Mouse (Mus musculus) left cerebral cortex, postnatal 10 days (tissue): ENCODE data around the gene Gm20479. TPM values are rescaled to one million over a fixed set of nuclear protein-coding genes. Genes with fewer than 3 reads are reported as not detected.
A peak's percentile ranks its signal among the peaks of the same experiment; 100 is the strongest.

Experiments
- DNase-seq, 2 experiments: peaks; one replicate each; pipeline ENCODE4 v3.0.0; 2021 to 2022; ENCODE audit warnings: low spot score in 2 of 2, mixed read lengths in 1 of 2; ENCODE audit errors: extremely low spot score in 1 of 2
- intact Hi-C: fragments of 180-260 bp; cut with DNase I; formaldehyde crosslinking; loops from one replicate; pipeline ENCODE4 v1.15.1; 2025
- total RNA-seq, 2 experiments: library from RNA; stranded (reverse); gene quantifications; 2 replicates each; pipeline ENCODE4 v1.2.3; 2021

The Gm20479 gene
- total RNA-seq, 2 experiments from 2014 or later, result not detected

DNA sequence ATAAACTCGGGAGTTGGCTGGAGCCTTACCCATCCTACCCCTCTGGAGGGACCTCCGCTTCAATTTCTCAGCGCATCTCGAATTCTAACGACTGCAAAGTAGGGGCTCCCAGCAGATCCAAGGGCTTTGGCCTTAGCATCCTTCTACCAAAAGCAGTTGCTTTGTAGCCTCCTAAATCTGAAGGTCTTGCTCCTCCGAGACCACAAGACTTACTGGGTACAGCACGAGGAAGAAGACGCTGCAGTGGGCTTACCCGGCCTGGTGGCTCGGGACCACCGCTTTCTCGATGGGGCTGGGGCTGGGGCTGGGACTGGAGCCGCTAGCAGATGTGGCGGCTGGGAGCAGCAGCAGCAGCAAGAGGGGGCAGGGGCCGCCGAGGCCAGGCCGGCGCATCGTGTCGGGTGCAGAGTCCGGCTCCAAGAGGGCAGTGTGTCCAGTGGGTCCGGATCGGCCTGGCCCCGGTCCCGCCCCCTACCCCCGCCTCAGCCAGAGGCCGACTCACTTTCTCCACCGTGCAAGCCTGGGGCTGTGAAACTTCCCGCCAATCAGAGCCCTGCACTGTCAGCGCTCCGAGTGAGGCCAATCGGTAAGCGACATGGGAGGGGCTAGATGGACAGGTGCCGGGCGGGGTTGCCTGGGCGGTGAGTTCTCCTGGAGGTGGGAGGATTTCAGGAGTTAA is 19.9 kb downstream of the Gm20479 start, which contains the start of gene Ltbp4:
Gene Ltbp4, minus strand, starts transcription at position 518 of the 679 bp plus-strand sequence.
- intact Hi-C loops, result no loop called here
- DNase-seq, result peak in 1 of 2 experiments; percentile 56

DNA sequence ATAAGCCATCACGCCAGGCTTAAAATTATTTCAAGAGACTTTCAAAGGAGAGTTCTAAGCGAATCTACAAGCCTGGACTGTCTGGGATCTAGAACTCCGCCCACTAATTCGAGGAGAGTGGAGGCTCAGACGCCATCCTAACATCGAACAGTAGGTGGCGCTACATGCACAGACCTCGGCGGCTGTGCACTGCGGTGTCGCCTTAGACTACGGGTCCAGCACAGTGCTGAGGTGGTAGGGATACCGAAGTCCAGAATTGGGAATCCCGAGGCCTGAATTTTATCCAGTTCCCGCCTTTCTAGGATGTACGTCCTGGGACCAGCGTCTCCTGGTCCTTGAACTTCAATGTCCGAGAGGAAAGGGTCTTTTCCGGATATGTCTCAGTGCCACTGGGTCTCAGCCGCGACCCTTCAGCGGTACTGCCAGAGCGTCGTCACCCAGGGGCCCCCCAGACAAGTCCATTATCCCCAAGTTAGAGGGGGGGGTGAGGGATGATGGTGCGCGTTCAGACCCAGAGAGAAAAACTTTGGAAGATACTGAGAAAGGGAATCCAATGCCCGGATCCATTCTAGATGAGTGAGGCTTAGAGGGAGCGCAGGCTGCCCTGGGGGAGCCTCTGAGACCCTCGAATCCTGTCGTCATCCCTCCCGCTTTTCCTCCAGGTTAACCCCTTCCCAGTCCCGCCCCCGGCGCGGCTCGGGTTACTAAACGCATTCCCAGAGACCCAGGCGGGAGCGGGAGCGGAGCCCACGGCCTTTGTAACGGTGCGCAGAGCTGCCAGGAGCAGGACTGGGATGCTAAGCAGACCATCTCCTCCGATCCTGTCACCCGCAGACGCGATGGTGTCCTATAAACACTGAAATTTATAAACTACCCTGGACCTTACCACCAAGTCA is 21.0 kb downstream of the Gm20479 start:
- DNase-seq, result peak; percentile 88 to 90
- intact Hi-C loops, result no loop called here

DNA sequence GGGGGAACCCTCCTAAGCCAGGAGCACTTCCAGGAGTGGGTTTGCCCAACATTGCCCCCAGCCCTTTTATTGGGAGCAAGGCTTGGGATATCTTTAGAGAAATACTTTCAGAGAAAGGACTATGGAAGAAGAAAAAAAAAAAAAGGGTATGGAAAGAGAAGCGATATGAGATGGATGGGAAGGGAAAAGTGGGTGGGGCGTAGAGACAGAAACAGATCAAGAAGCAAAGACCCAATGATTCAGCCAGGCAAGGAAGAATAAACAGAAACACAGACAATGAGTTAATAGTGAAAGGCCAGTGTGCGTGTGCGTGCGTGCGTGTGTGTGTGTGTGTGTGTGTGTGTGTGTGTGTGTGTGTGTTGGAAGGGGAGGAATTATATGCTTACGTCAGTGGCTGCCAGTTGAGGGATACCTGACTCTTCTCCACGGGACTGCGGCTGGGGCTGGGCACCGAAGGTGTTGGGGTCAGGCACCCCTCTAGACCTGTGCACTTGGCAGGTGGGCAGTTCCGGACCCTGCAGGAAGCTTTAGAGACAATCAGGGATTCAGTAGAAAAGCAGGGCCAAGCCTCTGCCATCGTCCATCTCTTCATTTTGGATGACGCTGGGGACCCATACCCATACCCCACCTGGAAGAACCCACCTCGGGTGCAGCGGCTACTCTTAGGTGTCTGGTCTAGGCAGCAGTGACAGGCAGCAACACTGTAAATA is 22.1 kb downstream of the Gm20479 start:
- peak in 1 of 2 experiments; percentile 38 for DNase-seq
- intact Hi-C loops, result no loop called here

DNA sequence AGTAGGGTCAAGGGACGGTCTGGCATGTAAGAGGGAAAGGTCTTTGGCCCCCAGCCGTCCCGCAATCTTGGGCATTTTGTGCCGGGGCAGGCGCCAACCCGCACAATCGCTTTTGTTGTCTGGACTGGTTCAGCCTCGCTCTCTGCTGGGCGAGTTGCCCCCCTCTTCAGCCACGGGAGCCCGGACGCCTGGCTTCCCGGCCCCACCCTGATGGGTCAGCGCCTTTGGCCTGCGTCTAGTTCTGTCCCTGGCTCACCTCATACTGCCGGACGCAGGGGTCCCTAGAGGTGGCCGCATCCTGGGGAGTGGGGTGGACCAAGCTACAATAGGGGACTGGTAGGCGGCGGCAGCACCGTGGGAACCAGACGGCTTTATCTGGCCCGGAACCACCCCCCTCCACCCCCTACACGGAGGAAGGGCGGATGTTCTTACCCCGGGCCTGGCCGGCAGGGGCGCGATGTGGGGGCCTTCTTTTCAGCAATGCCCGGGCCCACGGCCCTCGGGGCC is 22.8 kb downstream of the Gm20479 start:
- intact Hi-C loops, result no loop called here
- peak in 1 of 2 experiments; percentile 81 for DNase-seq

DNA sequence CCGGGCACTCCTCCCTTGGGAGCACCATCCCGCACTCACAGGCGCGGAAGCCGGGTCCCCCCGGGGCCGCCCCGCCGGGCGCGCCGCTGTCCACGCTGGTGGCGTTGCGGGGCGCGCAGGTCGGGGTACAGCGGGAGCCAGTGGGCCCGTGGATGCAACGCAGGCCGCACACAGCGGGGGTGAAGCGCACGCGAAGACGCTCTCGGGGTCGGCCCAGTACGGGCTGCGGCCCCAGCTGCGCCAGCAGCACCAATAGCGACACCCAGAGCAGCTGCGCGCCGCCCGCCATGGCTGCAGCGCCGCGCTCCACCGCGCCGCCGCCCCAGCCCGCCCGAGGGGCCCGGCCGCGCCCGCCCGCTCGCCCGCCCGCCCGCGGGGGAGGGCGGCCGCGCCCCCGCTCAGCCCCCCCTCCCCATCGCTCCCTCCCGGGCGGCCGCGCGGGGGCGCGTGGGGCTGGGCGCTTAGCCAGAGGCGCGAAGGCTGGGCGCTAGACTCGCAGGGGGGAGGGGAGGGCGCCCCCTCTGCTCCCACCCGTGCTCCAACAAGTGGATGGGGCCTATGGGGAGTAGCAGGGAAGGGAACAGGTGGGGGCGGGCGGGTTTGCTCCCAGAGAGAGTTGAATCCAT is 23.8 kb downstream of the Gm20479 start:
- DNase-seq, result peak in 1 of 2 experiments; percentile 69
- intact Hi-C loops, result loop anchor here (2.0 kb wide), 1 partner anchor 61 kb away; no protein-coding TSS in a partner anchor

DNA sequence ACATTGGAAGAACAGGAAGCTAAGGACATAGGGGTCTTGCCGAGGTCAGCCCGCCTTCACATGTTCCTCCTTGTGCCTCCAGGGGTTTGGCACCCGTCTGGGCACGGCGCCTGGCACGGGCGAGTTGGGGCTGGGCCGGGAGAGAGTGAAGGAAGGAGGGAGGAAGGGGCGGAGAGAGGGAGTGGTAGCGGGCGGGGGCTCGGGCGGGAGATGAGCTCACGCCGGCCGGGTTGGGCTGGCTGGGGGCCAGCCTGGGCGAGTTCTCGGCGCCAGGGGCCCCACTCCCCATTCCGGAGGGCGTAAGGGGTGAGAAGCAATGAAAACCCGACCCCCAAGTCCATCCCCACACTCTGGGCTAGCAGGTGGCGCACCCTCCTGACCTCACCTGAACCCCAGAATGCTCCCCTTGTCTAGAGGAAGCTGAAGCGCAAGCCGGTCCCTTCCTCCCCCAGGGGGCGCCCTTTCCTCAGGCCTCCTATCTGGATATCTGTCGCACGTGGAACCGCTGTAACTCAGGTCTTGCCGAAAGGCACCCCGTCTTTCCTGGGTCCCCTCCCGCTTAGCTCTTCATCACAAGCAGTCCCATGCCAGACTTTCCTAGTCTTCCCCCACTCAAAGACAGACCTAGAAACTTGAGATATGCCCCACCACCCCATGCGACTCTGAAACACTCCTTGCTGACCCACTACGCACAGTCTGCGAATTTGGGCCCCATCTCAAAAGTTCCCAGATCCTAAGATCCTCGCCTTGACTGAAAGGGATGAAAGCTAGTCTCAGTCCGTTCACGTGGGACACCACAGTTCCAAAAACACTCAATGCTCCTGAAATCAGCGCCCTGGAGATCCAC is 24.6 kb downstream of the Gm20479 start:
- intact Hi-C loops, result loop anchor here (2.0 kb wide), 1 partner anchor 62 kb away; no protein-coding TSS in a partner anchor

DNA sequence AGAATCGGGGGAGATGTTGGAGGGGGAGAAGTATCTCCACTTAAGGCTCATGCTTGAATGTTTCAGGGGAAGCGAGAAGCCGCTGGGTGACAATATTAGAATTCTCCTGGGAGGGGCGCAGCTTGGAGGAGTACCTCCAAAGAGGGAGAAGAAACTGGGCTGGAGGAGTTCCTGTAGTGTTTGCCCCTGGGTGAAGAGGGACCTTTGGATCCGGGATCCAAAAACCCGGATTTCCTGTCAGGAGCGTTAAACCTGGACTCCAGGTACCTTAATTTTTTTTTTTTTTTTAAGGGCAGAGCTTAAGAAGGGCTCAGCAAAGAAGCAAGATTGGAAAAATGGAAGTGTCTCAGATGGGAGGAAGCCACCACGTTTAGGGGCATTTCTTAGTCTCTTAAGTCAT is 25.4 kb downstream of the Gm20479 start:
- peak in 1 of 2 experiments; percentile 32 for DNase-seq
- intact Hi-C loops, result loop anchor here (2.0 kb wide), 1 partner anchor 63 kb away; no protein-coding TSS in a partner anchor

More for the DNA sequence above, 24.6 kb downstream of the Gm20479 start:
- DNase-seq, result peak; percentile 69 to 90

DNA sequence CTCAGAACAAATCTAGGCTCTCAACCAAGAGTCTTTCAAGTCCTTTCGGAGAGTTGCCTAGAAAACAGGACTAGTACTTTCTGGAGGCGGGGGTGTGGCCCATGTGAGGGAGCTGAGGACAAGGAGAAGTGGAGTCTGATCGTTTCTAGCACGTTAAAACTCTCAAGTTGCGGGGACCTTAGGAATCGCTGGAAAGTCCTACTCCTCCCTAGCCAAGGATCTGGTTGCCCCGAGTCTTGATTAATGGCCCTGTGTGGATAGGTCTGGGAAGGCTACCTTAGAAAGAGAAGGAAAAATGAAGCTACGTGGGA is 25.7 kb downstream of the Gm20479 start:
- intact Hi-C loops, result no loop called here
- peak in 1 of 2 experiments; percentile 57 for DNase-seq

DNA sequence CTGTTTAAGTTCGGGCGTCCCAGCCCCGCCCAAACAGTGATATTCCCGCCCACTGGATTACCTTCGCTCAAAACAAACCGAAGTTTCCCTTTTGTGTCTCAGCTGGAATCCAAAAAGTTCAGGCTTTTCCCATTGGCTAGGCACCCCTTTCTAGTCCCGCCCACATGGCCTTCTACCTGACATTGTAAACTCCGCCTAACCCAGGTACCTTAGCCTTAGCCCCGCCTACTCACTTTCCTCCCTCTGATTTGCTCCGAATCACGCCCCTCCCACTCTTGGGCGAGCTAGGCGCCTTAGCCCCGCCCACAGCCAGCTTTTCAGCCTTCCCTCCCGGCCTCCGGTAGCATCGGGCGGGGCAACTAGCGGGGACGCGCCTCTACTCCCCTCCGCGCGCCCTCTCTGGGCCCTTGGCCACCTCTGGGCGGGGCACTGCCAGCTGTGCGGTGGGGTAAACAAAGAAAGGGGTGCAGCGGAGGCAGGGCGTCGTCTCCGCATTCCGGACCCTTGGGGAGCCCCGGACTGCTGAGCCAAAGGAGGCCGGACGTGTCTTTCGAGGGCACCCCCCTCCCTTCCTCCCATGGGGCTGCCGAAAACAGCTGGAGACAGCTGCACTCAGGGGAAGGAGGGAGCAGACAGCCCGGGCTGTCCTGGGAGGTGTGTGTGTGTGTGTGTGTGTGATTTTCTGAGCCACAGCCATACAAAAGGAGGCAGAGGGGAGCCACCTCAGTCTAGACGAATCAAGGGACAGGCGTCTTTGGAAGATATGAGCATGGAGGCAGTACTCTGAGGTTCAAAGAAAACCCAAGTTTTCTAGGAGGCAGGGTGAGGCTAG is 26.3 kb downstream of the Gm20479 start:
- intact Hi-C loops, result no loop called here
- DNase-seq, result peak in 1 of 2 experiments; percentile 93

DNA sequence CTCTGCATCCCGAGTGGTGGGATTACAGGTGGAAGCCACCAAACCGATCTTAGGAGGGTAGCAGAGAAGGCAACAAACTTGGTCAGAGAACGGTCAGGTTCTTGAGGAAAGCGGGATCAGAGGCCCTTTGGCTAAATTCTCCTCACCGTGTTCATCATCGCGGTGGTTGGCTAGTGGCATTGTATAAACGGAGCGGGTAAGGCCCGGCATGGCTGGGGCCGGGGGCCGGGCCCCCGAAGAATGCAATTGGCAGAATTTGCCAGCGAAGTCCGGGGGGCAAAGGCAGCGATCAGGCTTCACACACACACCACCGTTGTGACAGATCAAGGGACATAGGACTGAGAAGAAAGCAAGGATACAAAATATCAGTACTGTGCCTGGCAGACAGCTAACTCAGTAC is 27.2 kb downstream of the Gm20479 start:
- intact Hi-C loops, result no loop called here
- no peak for DNase-seq

DNA sequence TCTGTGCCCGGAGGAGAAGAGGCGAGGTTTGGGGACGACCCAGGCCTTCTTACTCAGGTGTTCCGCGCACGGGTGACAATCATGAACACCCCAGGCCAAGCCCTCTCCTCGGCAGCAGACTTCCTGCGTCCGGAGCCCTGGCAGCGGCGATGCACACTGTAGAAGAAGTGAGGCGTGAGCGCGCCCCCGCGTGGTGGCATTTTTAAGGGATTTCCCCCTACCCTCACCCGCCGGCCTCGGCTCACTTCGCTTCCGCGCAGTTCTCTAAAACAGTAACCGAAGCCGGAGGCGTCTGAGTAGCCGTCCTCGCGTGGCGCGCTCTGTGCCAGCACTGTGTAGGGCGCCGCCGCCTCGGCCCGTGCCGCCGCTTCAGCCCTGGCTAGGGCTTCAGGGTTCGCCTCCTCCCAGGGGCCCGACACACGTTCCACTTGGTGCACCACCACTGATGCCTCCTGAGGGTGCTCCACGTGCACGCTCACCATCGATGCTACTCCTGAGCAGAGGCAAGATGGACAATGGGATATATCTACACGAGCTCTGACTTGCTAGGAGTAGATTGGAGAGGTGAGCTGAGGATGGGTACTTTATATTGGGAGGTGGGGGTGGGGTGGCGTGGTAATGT is 27.8 kb downstream of the Gm20479 start:
- intact Hi-C loops, result no loop called here
- DNase-seq, result peak; percentile 70 to 88

DNA sequence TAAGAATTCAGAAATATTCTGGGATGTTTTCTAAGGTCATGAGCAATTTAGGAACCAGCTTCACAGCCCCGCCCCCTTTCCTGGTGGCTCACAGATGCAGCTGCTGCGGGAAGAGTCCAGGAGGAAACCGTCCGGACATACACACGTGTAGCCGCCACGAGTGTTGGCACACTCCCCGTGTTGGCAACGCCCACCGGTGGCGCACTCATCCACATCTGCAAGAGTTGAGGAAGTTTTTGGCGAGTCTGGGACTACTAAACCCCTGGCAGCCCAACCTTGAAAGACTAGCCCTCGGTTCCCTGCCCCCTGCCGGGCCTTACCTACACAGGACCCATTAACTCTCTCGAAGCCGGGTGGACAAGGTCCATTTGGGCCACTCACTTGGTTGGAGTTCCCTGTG is 28.6 kb downstream of the Gm20479 start:
- DNase-seq, result no peak
- intact Hi-C loops, result no loop called here

DNA sequence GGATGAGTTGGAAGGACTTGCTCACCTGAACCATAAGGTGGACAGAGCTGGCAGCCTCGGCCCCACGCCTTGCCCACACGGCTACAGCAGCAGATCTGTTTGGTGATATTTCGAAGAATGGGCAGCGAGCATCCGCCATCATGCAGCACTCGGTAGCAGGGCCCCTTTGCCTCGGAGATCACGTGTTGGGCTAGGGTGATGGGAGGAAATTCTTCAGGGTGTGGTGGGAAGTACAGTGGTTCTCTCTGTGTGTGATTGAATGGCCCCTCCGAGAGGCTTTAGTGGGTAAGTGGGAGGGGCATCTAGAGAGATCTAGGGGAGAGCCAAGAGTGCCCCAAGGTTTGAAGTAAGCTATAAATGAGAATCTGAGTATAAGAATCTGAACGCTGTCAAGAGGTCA is 29.1 kb downstream of the Gm20479 start:
- intact Hi-C loops, result no loop called here

DNA sequence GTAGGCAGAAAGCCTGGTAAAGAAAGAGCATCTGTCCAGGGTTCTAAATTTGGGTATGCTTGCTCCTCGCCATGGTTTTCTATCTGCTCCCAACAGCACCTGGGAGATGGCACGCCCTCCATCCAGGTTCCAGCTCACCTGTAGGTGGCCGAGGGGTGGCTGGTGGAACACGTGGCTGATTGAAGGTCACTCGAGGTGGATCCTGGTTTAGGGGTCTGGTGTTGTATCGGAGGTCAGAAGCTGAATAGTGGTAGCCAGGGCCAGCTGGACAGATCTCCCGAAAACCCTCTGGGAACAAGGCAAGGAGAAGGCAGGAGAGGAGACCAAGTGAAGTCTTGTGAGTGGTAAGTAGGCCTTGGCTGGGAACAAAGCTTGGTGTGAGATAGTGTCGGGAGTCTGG is 29.7 kb downstream of the Gm20479 start:
- DNase-seq, result no peak
- intact Hi-C loops, result no loop called here

More for the DNA sequence above, 29.1 kb downstream of the Gm20479 start:
- no peak for DNase-seq

DNA sequence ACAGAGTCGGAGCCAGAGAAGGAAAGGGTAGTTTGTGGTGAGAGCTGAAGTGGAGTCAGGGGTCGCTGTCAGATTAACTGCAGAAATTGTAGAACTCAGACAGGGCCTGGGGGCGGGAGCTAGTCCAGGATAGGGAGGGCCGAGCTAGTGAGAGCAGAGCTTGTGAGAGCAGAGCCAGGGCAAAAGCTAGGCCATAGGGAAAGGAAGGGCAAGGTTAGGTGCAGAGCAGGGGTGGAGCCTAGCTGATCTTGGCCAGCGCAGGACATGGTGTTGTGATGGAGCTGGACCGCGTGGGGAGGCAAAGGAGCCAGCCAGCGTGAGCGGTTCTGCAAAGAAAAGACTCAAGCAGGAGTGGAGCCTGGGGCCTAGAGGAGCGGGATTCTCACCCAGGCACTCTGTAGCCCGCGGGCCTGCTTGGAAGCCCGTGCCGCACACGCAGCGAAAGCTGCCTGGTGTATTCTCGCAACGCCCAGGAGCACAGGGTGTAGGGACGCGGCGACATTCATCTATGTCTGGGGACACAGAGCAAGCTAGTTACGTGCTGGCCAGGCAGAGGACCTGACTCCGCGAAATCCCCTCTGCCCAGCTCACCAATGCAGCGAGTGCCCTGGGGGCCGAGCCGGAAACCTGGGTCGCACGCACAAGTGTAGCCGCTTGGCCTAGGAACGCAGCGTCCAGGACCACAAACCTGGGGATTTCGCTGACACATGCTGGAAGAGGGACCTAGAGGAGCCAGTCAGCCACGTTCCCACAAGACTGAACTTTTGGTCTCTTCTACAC is 30.9 kb downstream of the Gm20479 start:
- no peak for DNase-seq
- intact Hi-C loops, result no loop called here

DNA sequence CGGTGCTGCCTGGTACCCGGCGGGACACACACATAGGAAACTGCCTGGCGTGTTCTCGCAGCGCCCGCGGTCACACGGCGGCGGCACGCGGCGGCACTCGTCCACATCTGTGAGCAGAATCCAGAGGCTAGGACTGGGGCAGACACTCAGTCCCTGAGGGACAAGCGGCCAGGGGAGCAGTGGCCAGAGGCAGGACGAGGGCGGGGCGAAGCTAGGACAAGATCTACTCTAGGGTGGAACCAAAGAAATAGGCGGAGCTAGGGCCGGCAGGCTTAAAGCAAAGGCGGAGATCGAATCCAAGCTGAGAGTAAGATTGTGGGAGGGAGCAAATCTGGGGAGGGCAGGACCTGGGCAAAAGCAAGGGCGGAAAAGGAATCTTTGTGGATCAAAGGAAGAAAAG is 31.5 kb downstream of the Gm20479 start:
- DNase-seq, result peak in 1 of 2 experiments; percentile 86
- intact Hi-C loops, result no loop called here
